Mouse (Mus musculus): ENCODE data around the gene Msln. TPM values are rescaled to one million over a fixed set of nuclear protein-coding genes. Genes with fewer than 3 reads are reported as not detected.

Gene Msln
- total RNA-seq (2012; rRNA removed): not detected in 2 replicates
- polyA plus RNA-seq (2012; ENCODE audit: insufficient read depth in 1 of 2, insufficient read length in 2 of 2, low read depth in 1 of 2, low replicate concordance in 2 of 2, missing spikeins in 1 of 2): not detected

DNA sequence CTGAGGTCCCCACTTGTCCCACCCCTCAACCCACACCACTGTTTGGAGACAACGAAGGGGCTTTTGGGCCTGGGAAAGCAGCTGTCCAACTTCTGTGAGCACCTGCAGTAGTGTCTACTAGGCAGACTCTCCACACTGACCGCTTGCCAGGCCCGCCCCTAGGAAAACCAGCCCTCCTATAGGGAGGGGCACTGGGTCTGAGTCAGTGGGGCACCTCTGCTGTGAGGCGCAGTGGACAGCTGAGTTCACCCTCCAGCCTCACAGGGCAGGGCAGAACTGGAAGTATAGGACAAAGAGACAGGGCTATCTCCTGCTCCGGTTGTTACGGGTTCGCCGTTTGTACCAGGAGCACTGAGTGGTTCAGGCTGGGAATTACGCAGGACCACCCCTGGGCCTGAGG lies at the start of gene Msln:
Gene Msln (minus strand): TSS at position 138 of the 400 bp plus-strand sequence.
- H3K36me3 ChIP-seq (ENCODE audit: control insufficient read depth in 1 of 2, insufficient read depth in 2 of 2, low read length in 2 of 2): no peaks in the 10 kb centered on the region
- no peaks in the 10 kb centered on the region for H3K79me2 ChIP-seq (ENCODE audit: control insufficient read depth, insufficient read depth, low read length, poor library complexity)
- no peak within 1 kb of the TSS for H3K4me3 ChIP-seq (ENCODE audit: control insufficient read depth in 1 of 2, insufficient read depth in 1 of 2, low read depth in 2 of 2, low read length in 2 of 2)
- no peak for DNase-seq (ENCODE audit: low read depth, low spot score)
- H3K9me3 ChIP-seq (replicated peaks; ENCODE audit: insufficient read depth, low read length): no peaks in the 10 kb centered on the region
- TF ChIP-seq HCFC1 (IDR thresholded peaks at IDR 0.05; ENCODE audit: low read depth, low read length): no peak
- no peak for TF ChIP-seq KAT2A (conservative IDR thresholded peaks at IDR 0.05; ENCODE audit: low read depth, low read length)
- TF ChIP-seq SIN3A (IDR thresholded peaks at IDR 0.05; ENCODE audit: low read length): no peak
- TF ChIP-seq E2F4 (IDR thresholded peaks at IDR 0.05; ENCODE audit: borderline replicate concordance, low read depth, low read length): no peak
- no peak for TF ChIP-seq CTCF (IDR thresholded peaks at IDR 0.05 in 2 of 3, conservative IDR thresholded peaks at IDR 0.05 in 1 of 3; ENCODE audit: control insufficient read depth in 1 of 3, insufficient read depth in 1 of 3, low read depth in 2 of 3, low read length in 3 of 3, poor library complexity in 1 of 3, severe bottlenecking in 1 of 3)
- no peak for TF ChIP-seq MAFK (IDR thresholded peaks at IDR 0.05; ENCODE audit: borderline replicate concordance, low read depth, low read length)
- TF ChIP-seq RCOR1 (IDR thresholded peaks at IDR 0.05; ENCODE audit: low read depth, low read length): no peak
- TF ChIP-seq GABPA (IDR thresholded peaks at IDR 0.05; ENCODE audit: low read depth, low read length): no peak
- no peak for TF ChIP-seq MYC (IDR thresholded peaks at IDR 0.05; ENCODE audit: low read depth, low read length)
- no peak for TF ChIP-seq ELF1 (IDR thresholded peaks at IDR 0.05; ENCODE audit: low read depth, low read length)
- no peak for TF ChIP-seq POLR2AphosphoS5 (IDR thresholded peaks at IDR 0.05; ENCODE audit: borderline replicate concordance, low read depth, low read length)
- TF ChIP-seq MYB (IDR thresholded peaks at IDR 0.05; ENCODE audit: low read depth, low read length): no peak
- no peak for TF ChIP-seq SMC3 (IDR thresholded peaks at IDR 0.05; ENCODE audit: low read depth, low read length)
- TF ChIP-seq JUND (IDR thresholded peaks at IDR 0.05; ENCODE audit: low read depth, low read length): no peak
- no peak for TF ChIP-seq TBP (IDR thresholded peaks at IDR 0.05; ENCODE audit: low read depth, low read length)
- no peak for TF ChIP-seq TAL1 (IDR thresholded peaks at IDR 0.05; ENCODE audit: low read length)
- TF ChIP-seq GATA1 (IDR thresholded peaks at IDR 0.05; ENCODE audit: low read depth, low read length): no peak
- no peak for TF ChIP-seq ZC3H11A (IDR thresholded peaks at IDR 0.05; ENCODE audit: low read depth, low read length)
- no peak within 1 kb of the TSS for H3K9ac ChIP-seq (ENCODE audit: control insufficient read depth, low read depth, low read length, poor library complexity, severe bottlenecking)
- no peak within 1 kb of the TSS for H3K27ac ChIP-seq (ENCODE audit: control insufficient read depth, low read depth, low read length)
- peaks cover 0 to 10% of the 10 kb centered on the region in 2 experiments; a peak in 3 of 4 replicates for H3K27me3 ChIP-seq (ENCODE audit: control insufficient read depth in 1 of 2, insufficient read depth in 2 of 2, low read length in 2 of 2)
- H3K4me1 ChIP-seq (ENCODE audit: control insufficient read depth in 1 of 2, insufficient read depth in 2 of 2, low read length in 2 of 2): no peaks in the 10 kb centered on the region

DNA sequence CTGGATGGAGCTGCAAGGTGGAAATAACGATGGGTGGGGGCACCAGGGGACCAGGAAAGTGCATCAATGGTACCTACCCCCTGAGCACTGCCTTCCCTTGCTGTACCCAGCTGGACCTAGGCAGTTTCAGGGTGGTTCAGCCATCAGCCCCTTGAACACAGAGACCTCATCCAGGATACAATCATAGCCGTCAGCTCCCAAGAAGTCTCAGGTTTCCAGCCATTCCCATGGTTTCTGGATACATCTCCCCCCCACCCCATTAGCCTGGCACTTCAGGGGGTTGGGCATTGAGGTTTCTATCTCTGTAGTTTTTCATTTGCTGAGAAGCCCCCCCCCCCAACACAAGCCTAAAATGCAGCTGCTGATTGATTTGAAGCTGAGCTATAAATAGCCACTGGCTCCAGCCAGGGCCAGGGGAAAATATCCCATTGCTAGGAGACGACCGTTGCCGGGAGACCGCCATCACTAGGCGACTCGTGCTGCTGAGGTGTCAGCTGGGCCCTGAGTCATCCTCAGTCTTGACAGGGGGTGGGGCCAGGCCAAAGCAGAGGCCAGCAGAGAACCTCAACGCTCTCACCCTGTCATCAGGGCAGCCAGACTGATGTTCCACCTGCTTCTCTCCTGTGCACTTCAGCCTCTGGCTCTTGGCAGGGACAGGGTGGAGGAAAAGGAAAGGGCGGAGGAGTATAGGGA lies 48.8 kb upstream of the Msln start:
- H3K27me3 ChIP-seq (ENCODE audit: control insufficient read depth in 1 of 2, insufficient read depth in 2 of 2, low read length in 2 of 2): peaks cover 3 to 5% of the 10 kb centered on the region in 2 experiments; a peak in 1 of 4 replicates

More for the DNA sequence above, 48.8 kb upstream of the Msln start:
- no peak overlapping the region for H3K9ac ChIP-seq (ENCODE audit: control insufficient read depth, low read depth, low read length, poor library complexity, severe bottlenecking)
- H3K27ac ChIP-seq (ENCODE audit: control insufficient read depth, low read depth, low read length): no peak overlapping the region
- TF ChIP-seq NRF1 (IDR thresholded peaks at IDR 0.05; ENCODE audit: insufficient read depth, low read depth, low read length, poor library complexity, severe bottlenecking) (no peak), GATA1 (IDR thresholded peaks at IDR 0.05; ENCODE audit: low read depth, low read length) (no peak), SIN3A (IDR thresholded peaks at IDR 0.05; ENCODE audit: low read length) (no peak), POLR2AphosphoS5 (IDR thresholded peaks at IDR 0.05; ENCODE audit: borderline replicate concordance, low read depth, low read length) (no peak), MYB (IDR thresholded peaks at IDR 0.05; ENCODE audit: low read depth, low read length) (no peak), SMC3 (IDR thresholded peaks at IDR 0.05; ENCODE audit: low read depth, low read length) (no peak), KAT2A (conservative IDR thresholded peaks at IDR 0.05; ENCODE audit: low read depth, low read length) (no peak), ZNF384 (IDR thresholded peaks at IDR 0.05; ENCODE audit: low read depth, low read length) (no peak), ZC3H11A (IDR thresholded peaks at IDR 0.05; ENCODE audit: low read depth, low read length) (no peak), MAX (IDR thresholded peaks at IDR 0.05; ENCODE audit: low read length) (no peak), EP300 (IDR thresholded peaks at IDR 0.05; ENCODE audit: low read depth in 1 of 2, low read length in 2 of 2) (no peak), E2F4 (IDR thresholded peaks at IDR 0.05; ENCODE audit: borderline replicate concordance, low read depth, low read length) (no peak), CTCF (IDR thresholded peaks at IDR 0.05 in 2 of 3, conservative IDR thresholded peaks at IDR 0.05 in 1 of 3; ENCODE audit: control insufficient read depth in 1 of 3, insufficient read depth in 1 of 3, low read depth in 2 of 3, low read length in 3 of 3, poor library complexity in 1 of 3, severe bottlenecking in 1 of 3) (no peak), UBTF (IDR thresholded peaks at IDR 0.05; ENCODE audit: borderline replicate concordance, insufficient read depth, low read depth, low read length) (no peak), MYC (IDR thresholded peaks at IDR 0.05; ENCODE audit: low read depth, low read length) (no peak), CHD1 (IDR thresholded peaks at IDR 0.05; ENCODE audit: low read depth, low read length) (no peak), MAZ (IDR thresholded peaks at IDR 0.05; ENCODE audit: low read depth, low read length) (no peak), MAFK (IDR thresholded peaks at IDR 0.05; ENCODE audit: borderline replicate concordance, low read depth, low read length) (no peak), USF1 (IDR thresholded peaks at IDR 0.05; ENCODE audit: low read depth, low read length) (no peak)
- no peak overlapping the region for H3K4me3 ChIP-seq (ENCODE audit: control insufficient read depth in 1 of 2, insufficient read depth in 1 of 2, low read depth in 2 of 2, low read length in 2 of 2)
- no peaks in the 10 kb centered on the region for H3K79me2 ChIP-seq (ENCODE audit: control insufficient read depth, insufficient read depth, low read length, poor library complexity)
- H3K36me3 ChIP-seq (ENCODE audit: control insufficient read depth in 1 of 2, insufficient read depth in 2 of 2, low read length in 2 of 2): no peaks in the 10 kb centered on the region
- no peak for DNase-seq (ENCODE audit: low read depth, low spot score)
- peaks cover 0 to 8% of the 10 kb centered on the region in 2 experiments; a peak in 1 of 4 replicates for H3K4me1 ChIP-seq (ENCODE audit: control insufficient read depth in 1 of 2, insufficient read depth in 2 of 2, low read length in 2 of 2)
- H3K9me3 ChIP-seq (replicated peaks; ENCODE audit: insufficient read depth, low read length): no peaks in the 10 kb centered on the region
